Mouse (Mus musculus) cortical plate, adult 2 months (tissue): Measurements from ENCODE around the gene Bdp1.

Experiments
- CTCF ChIP-seq: fragments of 200-500 bp; IDR thresholded peaks from 2 replicates; pipeline ENCODE4 v1.5.1; 2011; ENCODE audit warnings: mild to moderate bottlenecking, control low read depth, low read length; ENCODE audit not compliant: insufficient read depth; ENCODE audit errors: extremely low read depth
- POLR2A ChIP-seq: fragments of 200-500 bp; IDR thresholded peaks from 2 replicates; pipeline ENCODE4 v1.6.1; 2011; ENCODE audit warnings: mild to moderate bottlenecking, low read length, control low read depth; ENCODE audit not compliant: insufficient read depth; ENCODE audit errors: extremely low read depth

DNA sequence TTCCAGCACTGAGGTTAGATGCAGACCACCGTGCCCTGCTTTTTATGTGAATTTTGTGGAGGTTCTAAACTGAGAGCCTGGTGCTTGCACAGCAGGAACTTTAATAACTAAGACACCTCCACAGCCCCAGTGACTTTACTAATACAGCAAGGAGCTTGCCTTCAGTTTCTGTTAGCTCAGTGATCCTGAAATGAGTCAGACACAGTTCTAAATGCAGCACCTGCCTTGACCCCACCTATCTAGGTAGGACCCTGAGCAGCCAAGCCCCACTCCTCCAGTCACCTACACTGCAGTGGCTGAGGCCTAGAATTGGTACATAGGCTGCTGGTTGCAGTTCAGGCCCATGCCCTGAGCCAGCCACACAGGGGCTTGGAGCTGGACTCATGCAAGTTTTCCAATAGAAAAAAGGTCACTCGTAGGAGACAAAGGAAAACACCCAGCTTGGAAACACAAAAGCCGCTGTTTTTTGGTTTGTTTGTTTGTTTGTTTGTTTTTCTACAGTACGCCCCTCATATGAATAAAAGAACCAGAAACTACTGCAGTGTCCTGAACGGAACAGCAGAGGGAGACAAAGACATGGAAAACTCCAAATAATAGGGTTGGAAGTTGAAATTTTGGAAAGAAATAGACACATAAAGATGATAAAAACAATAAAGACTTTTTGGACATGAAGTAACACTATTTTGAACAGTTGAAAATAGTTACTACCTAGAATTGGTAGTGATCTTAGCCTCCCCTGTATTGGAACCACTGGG, 8.5 kb upstream of the Bdp1 start:
- no peak for TF ChIP-seq CTCF
- TF ChIP-seq POLR2A, result no peak
